Mouse (Mus musculus) frontal cortex, postnatal 10 days (tissue): ENCODE measurements around the gene Tgm3.

Experiments
- DNase-seq, 2 experiments: peaks; one replicate each; pipeline ENCODE4 v3.0.0; 2022; ENCODE audit warnings: low spot score in 2 of 2, mixed read lengths in 1 of 2

Tgm3 gene

DNA sequence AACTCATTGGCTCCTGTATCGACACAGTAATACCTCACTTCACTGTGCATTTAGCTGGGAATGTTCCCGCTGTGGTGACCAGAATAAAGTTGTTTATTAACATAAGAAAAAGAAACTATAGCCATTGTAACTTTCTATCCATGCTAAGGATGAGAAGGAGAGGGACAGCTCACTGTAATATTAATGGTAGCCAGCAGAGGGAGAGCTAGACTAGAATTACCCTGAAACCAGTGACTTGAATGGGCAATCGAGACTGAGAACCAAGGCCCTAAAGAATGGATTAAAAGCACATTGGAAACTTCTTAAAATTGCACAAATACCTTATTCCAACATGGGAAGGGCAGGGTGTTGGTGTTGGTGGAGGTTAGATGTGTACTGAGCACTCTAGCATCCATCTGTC is 56.1 kb downstream of the Tgm3 start:
- no peak for DNase-seq

DNA sequence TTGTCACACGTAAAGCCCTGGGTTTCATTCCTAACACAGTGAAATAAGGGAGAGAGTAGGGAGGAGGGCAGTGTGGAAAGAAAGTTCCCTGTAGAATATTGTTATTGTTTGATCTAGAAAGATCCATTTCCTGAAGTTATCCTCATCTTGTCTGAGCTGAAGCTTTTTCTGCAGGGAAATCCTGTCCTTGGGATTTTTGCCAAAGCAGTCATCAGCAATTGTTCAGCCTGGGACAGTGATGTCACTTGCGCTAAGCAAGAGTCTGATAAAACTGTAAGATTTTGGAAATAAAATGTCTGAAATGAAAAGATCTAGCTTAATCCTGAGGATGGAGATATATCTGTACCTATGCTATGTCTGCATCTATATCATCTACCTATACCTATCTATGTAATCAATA is 58.2 kb downstream of the Tgm3 start:
- DNase-seq = no peak
